ENCODE assay signal across 15 mouse cellular contexts in genomic region chr4:125211459-125212175, GRCm38 (mm10).
DNase-seq lines count a peak whose midpoint lies in the region; ATAC-seq and TF ChIP-seq lines count a peak whose summit lies in the region.
"Had no signal": no experiment of that assay in that cellular context is flagged by ENCODE, and none has a peak within 500 bp of the region (broad histone marks: within the 10 kb centered on the region; RNA-seq: fewer than 3 reads in every experiment).

No protein-coding gene starts in this region.

- no peak overlapping the region for H3K9ac ChIP-seq in lung, postnatal 0 days (replicated peaks; ENCODE audit: low read depth)
- no peak overlapping the region for H3K9ac ChIP-seq in limb, embryonic 14.5 days (ENCODE audit: low read depth, low read length, severe bottlenecking)
- H3K9ac ChIP-seq in forebrain, embryonic 11.5 days (ENCODE audit: low read length) = no peak overlapping the region
- H3K9ac ChIP-seq: embryonic facial prominence, embryonic 13.5 days; midbrain, embryonic 15.5 days had no signal

- no peak overlapping the region for H3K4me3 ChIP-seq in heart, embryonic 10.5 days
- no peak overlapping the region for H3K4me3 ChIP-seq in lung, postnatal 0 days (ENCODE audit: low read depth, low read length)
- no peak overlapping the region for H3K4me3 ChIP-seq in limb, embryonic 14.5 days (replicated peaks; ENCODE audit: low read length)
- no peak overlapping the region for H3K4me3 ChIP-seq in forebrain, embryonic 11.5 days (ENCODE audit: low read depth, low read length)
- H3K4me3 ChIP-seq: embryonic facial prominence, embryonic 13.5 days; gastrocnemius, adult 2 months; midbrain, embryonic 15.5 days had no signal

- peak; percentile 8 for DNase-seq in heart, adult 8-10 months (ENCODE audit: low spot score)
- DNase-seq in heart, embryonic 10.5 days (ENCODE audit: low spot score) = no peak
- peak; percentile 6 for DNase-seq in lung, postnatal 0 days (ENCODE audit: low spot score)
- DNase-seq in lung, adult 18-20 months = no peak
- peak; percentile 32 for DNase-seq in kidney, adult 9 months
- DNase-seq in limb, embryonic 14.5 days (ENCODE audit: low spot score) = peak; percentile 47
- DNase-seq in spleen, postnatal 10 days (ENCODE audit: low spot score in 2 of 2) = no peak
- DNase-seq in forebrain, embryonic 11.5 days (ENCODE audit: low spot score) = no peak
- DNase-seq: cerebellum, postnatal 36 days; gastrocnemius, adult 2 months had no signal

- ATAC-seq in lung, postnatal 0 days = no peak
- ATAC-seq in limb, embryonic 14.5 days (ENCODE audit: low FRiP score, low read depth) = peak; percentile 80
- no peak for ATAC-seq in forebrain, embryonic 11.5 days (replicated peaks; ENCODE audit: low FRiP score)
- ATAC-seq: forebrain, embryonic 14.5 days; hindbrain, postnatal 0 days; midbrain, embryonic 15.5 days had no signal

- H3K27ac ChIP-seq in heart, embryonic 10.5 days = no peak overlapping the region
- H3K27ac ChIP-seq in lung, postnatal 0 days (ENCODE audit: low read length) = no peak overlapping the region
- no peak overlapping the region for H3K27ac ChIP-seq in limb, embryonic 14.5 days (replicated peaks; ENCODE audit: low read depth, low read length)
- no peak overlapping the region for H3K27ac ChIP-seq in forebrain, embryonic 11.5 days (ENCODE audit: low read depth, low read length)
- H3K27ac ChIP-seq: embryonic facial prominence, embryonic 13.5 days; gastrocnemius, adult 2 months; hindbrain, postnatal 0 days; macrophage; midbrain, embryonic 15.5 days had no signal

- no peaks in the 10 kb centered on the region for H3K9me3 ChIP-seq in heart, embryonic 10.5 days
- no peaks in the 10 kb centered on the region for H3K9me3 ChIP-seq in lung, postnatal 0 days (ENCODE audit: low read length)
- H3K9me3 ChIP-seq in limb, embryonic 14.5 days (ENCODE audit: control insufficient read depth, low read length) = peaks cover 7% of the 10 kb centered on the region; the same call in 1 of the 2 replicates
- peaks cover 8% of the 10 kb centered on the region; the same call in 1 of the 2 replicates for H3K9me3 ChIP-seq in forebrain, embryonic 11.5 days (ENCODE audit: control insufficient read depth, low read length)

- TF ChIP-seq POLR2A in limb, embryonic 14.5 days (IDR thresholded peaks at IDR 0.05; ENCODE audit: borderline replicate concordance, extremely low read depth, insufficient read depth, insufficient read length) = no peak

- H3K27me3 ChIP-seq in heart, embryonic 10.5 days (ENCODE audit: insufficient read depth, poor library complexity, severe bottlenecking) = peaks cover 27% of the 10 kb centered on the region; the same call in 1 of the 2 replicates
- no peaks in the 10 kb centered on the region for H3K27me3 ChIP-seq in lung, postnatal 0 days (replicated peaks; ENCODE audit: insufficient read depth, low read length)
- H3K27me3 ChIP-seq in limb, embryonic 14.5 days (ENCODE audit: control insufficient read depth, insufficient read depth, low read length) = no peaks in the 10 kb centered on the region
- no peaks in the 10 kb centered on the region for H3K27me3 ChIP-seq in forebrain, embryonic 11.5 days (ENCODE audit: control insufficient read depth, insufficient read depth, low read length)
- H3K27me3 ChIP-seq: midbrain, embryonic 15.5 days had no signal

- H3K4me1 ChIP-seq in heart, embryonic 10.5 days = no peaks in the 10 kb centered on the region
- no peaks in the 10 kb centered on the region for H3K4me1 ChIP-seq in lung, postnatal 0 days (ENCODE audit: insufficient read depth, low read depth, low read length)
- no peaks in the 10 kb centered on the region for H3K4me1 ChIP-seq in limb, embryonic 14.5 days (ENCODE audit: control insufficient read depth, insufficient read depth, low read length)
- no peaks in the 10 kb centered on the region for H3K4me1 ChIP-seq in forebrain, embryonic 11.5 days (replicated peaks; ENCODE audit: control insufficient read depth, insufficient read depth, low read length)

- 30% methylated on average over 4 of the region's 4 CpGs for WGBS in heart, embryonic 10.5 days
- 23% methylated on average over 4 of the region's 4 CpGs for WGBS in lung, postnatal 0 days
- WGBS in limb, embryonic 14.5 days = 19% methylated on average over 4 of the region's 4 CpGs
- WGBS in forebrain, embryonic 11.5 days = 69% methylated on average over 4 of the region's 4 CpGs

- TF ChIP-seq CTCF in lung, postnatal 0 days (IDR thresholded peaks at IDR 0.05) = no peak

- no peak overlapping the region for H3K4me2 ChIP-seq in lung, postnatal 0 days (replicated peaks; ENCODE audit: low read depth, low read length)
- H3K4me2 ChIP-seq in limb, embryonic 14.5 days (replicated peaks; ENCODE audit: low read depth, low read length, severe bottlenecking) = no peak overlapping the region
- H3K4me2 ChIP-seq in forebrain, embryonic 11.5 days (ENCODE audit: low read depth, low read length, severe bottlenecking) = no peak overlapping the region
- H3K4me2 ChIP-seq: embryonic facial prominence, embryonic 13.5 days; midbrain, embryonic 15.5 days had no signal

- no peaks in the 10 kb centered on the region for H3K36me3 ChIP-seq in heart, embryonic 10.5 days
- H3K36me3 ChIP-seq in lung, postnatal 0 days (ENCODE audit: insufficient read depth, low read length) = no peaks in the 10 kb centered on the region
- H3K36me3 ChIP-seq in limb, embryonic 14.5 days (ENCODE audit: control insufficient read depth, insufficient read depth, low read length) = no peaks in the 10 kb centered on the region
- H3K36me3 ChIP-seq in forebrain, embryonic 11.5 days (ENCODE audit: control insufficient read depth, insufficient read depth, low read length) = no peaks in the 10 kb centered on the region
- H3K36me3 ChIP-seq: embryonic facial prominence, embryonic 13.5 days; midbrain, embryonic 15.5 days had no signal

- TF ChIP-seq EP300 in lung, postnatal 0 days (IDR thresholded peaks at IDR 0.05) = no peak

Comparison
In these comparisons a context has a peak if more than half of its experiments do, and no peak if none do; other contexts are left out.
1. DNase-seq: peak in heart, adult 8-10 months (single experiment), lung, postnatal 0 days (single experiment), kidney, adult 9 months (single experiment) and limb, embryonic 14.5 days (single experiment); none in heart, embryonic 10.5 days (single experiment), lung, adult 18-20 months (0 of 2), spleen, postnatal 10 days (0 of 2) and forebrain, embryonic 11.5 days (single experiment).